Mouse (Mus musculus) ES-Bruce4 (cell line): ENCODE measurements at regions not wholly inside any gene's neighbourhood (a gene's known extent, or its start where the extent isn't known, plus 50 kb on each side); places are given as distances from the start of the nearest gene placed in this dataset.

ENCODE experiments used
- H3K27ac ChIP-seq: 2 replicates; pipeline ENCODE4 v1.5.1; 2012; ENCODE audit warnings: low read length, inconsistent platforms; ENCODE audit not compliant: insufficient read depth
- H3K27me3 ChIP-seq: 2 replicates; pipeline ENCODE4 v1.6.1; 2012; ENCODE audit warnings: mild to moderate bottlenecking, low read length, inconsistent platforms; ENCODE audit not compliant: control insufficient read depth, poor library complexity, insufficient read depth, severe bottlenecking
- H3K36me3 ChIP-seq: 2 replicates; pipeline ENCODE4 v1.6.1; 2012; ENCODE audit warnings: inconsistent platforms, mild to moderate bottlenecking, low read length, moderate library complexity; ENCODE audit not compliant: control insufficient read depth, poor library complexity, insufficient read depth, severe bottlenecking
- H3K4me1 ChIP-seq: one replicate; pipeline ENCODE4 v1.8.1; 2011; ENCODE audit warnings: low read length; ENCODE audit not compliant: control insufficient read depth, insufficient read depth
- H3K4me3 ChIP-seq: 2 replicates; pipeline ENCODE4 v1.5.1; 2011; ENCODE audit warnings: low read depth, mild to moderate bottlenecking, low read length
- H3K9ac ChIP-seq: 2 replicates; pipeline ENCODE4 v1.6.1; 2012; ENCODE audit warnings: low read depth, mild to moderate bottlenecking, inconsistent platforms; ENCODE audit not compliant: poor library complexity, severe bottlenecking
- H3K9me3 ChIP-seq: replicated peaks from 2 replicates; pipeline ENCODE4 v1.6.1; 2012; ENCODE audit warnings: mild to moderate bottlenecking, low read length, inconsistent platforms; ENCODE audit not compliant: control insufficient read depth, poor library complexity, insufficient read depth, severe bottlenecking
- CTCF ChIP-seq: IDR thresholded peaks from one replicate; pipeline ENCODE4 v1.8.1; 2011; ENCODE audit warnings: low read depth, low read length
- EP300 ChIP-seq: IDR thresholded peaks from 2 replicates; pipeline ENCODE4 v1.6.1; 2011; ENCODE audit warnings: low read depth, low read length; ENCODE audit not compliant: insufficient read depth
- POLR2A ChIP-seq: IDR thresholded peaks from one replicate; pipeline ENCODE4 v1.8.1; 2011; ENCODE audit warnings: low read length; ENCODE audit not compliant: insufficient read depth

DNA sequence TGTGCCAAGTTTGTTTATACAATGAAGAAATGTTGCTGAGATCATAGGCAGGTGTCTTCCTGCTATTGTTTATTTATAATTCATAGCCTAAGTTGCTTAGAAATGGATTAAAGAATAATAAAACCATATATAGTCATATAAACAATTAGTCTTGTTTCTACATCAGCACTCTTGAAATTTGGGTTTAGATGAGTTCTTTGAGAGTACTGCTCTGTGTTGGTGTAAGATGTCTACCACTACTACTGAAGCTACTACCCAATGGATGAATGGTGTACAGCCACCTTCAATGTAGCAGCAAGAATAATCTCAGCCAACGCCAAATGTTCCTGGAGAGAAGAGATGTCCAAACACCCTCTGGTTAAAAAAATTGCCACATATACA, 436.0 kb downstream of the Meis1 start:
- H3K4me1 ChIP-seq, result no peaks in the 10 kb centered on the region
- TF ChIP-seq EP300, result no peak
- no peak for TF ChIP-seq POLR2A
- TF ChIP-seq CTCF, result no peak
- H3K27ac ChIP-seq, result no peak overlapping the region
- no peaks in the 10 kb centered on the region for H3K36me3 ChIP-seq
- no peak overlapping the region for H3K9ac ChIP-seq
- H3K4me3 ChIP-seq, result no peak overlapping the region
- no peaks in the 10 kb centered on the region for H3K27me3 ChIP-seq
- H3K9me3 ChIP-seq, result no peaks in the 10 kb centered on the region

DNA sequence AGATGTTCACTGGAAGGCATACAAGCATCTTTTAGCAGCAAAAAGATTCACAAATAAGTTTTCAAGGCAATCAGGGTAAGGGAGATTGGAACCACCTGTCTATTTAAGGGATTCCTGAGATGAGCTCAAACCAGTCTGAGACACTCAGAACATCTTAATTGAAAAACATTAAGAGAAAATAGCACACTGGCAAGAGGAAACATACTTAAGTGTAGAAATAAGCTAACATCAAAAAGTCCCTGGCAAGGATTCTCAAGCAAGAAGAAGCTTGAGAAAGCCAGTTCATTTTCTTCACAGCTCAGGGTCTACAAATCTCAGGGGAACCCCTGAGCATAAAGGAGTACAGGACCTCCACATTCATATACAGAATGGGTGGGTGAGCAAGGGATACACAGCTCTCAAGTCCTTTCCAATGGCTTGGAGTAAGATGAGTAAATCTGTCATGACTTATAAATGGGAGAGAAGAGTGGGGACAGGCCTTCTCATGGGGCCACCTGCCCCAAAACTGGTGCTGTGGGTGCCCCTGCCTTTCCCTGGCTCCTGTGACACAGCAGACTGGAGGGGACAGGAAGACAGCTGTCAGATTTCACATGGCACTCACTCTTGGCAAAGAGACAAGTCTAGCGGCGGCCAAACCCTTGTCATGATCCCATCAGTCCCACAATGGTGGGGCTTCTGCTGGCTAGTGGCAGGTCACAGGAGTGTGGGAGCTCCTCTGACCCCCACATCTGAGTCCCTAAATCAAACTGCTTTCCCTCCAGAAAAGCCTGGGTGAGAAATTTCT, 436.6 kb downstream of the Meis1 start:
- Histone ChIP-seq H3K9ac (no peak overlapping the region), H3K4me1 (no peaks in the 10 kb centered on the region), H3K4me3 (no peak overlapping the region), H3K9me3 (no peaks in the 10 kb centered on the region), H3K27me3 (no peaks in the 10 kb centered on the region), H3K36me3 (no peaks in the 10 kb centered on the region), H3K27ac (no peak overlapping the region)
- no peak for TF ChIP-seq EP300
- no peak for TF ChIP-seq CTCF
- TF ChIP-seq POLR2A, result no peak

GRCm38 (mm10) chr11:18581078-18581800, 437.5 kb downstream of the Meis1 start:
- TF ChIP-seq POLR2A (no peak), CTCF (no peak), EP300 (no peak)
- no peak overlapping the region for H3K4me3 ChIP-seq
- no peak overlapping the region for H3K9ac ChIP-seq
- H3K36me3 ChIP-seq, result no peaks in the 10 kb centered on the region
- H3K27me3 ChIP-seq, result no peaks in the 10 kb centered on the region
- H3K27ac ChIP-seq, result no peak overlapping the region
- no peaks in the 10 kb centered on the region for H3K9me3 ChIP-seq
- no peaks in the 10 kb centered on the region for H3K4me1 ChIP-seq

- H3K4me3 ChIP-seq, result no peak overlapping the region
These were observed 447.1 kb downstream of the Meis1 start for GRCm38 (mm10) chr11:18571557-18572209.

GRCm38 (mm10) chr11:18563011-18563410, 455.8 kb downstream of the Meis1 start:
- Histone ChIP-seq H3K4me3 (no peak overlapping the region), H3K27me3 (no peaks in the 10 kb centered on the region), H3K9me3 (no peaks in the 10 kb centered on the region), H3K36me3 (no peaks in the 10 kb centered on the region), H3K9ac (no peak overlapping the region), H3K27ac (no peak overlapping the region), H3K4me1 (no peaks in the 10 kb centered on the region)
- TF ChIP-seq CTCF, result no peak
- no peak for TF ChIP-seq EP300
- no peak for TF ChIP-seq POLR2A

More at GRCm38 (mm10) chr11:18571557-18572209, 447.1 kb downstream of the Meis1 start:
- no peak overlapping the region for H3K9ac ChIP-seq
- no peaks in the 10 kb centered on the region for H3K27me3 ChIP-seq
- no peak for TF ChIP-seq EP300
- no peak for TF ChIP-seq POLR2A
- TF ChIP-seq CTCF, result no peak
- H3K9me3 ChIP-seq, result no peaks in the 10 kb centered on the region
- H3K27ac ChIP-seq, result no peak overlapping the region
- H3K4me1 ChIP-seq, result no peaks in the 10 kb centered on the region
- H3K36me3 ChIP-seq, result no peaks in the 10 kb centered on the region

DNA sequence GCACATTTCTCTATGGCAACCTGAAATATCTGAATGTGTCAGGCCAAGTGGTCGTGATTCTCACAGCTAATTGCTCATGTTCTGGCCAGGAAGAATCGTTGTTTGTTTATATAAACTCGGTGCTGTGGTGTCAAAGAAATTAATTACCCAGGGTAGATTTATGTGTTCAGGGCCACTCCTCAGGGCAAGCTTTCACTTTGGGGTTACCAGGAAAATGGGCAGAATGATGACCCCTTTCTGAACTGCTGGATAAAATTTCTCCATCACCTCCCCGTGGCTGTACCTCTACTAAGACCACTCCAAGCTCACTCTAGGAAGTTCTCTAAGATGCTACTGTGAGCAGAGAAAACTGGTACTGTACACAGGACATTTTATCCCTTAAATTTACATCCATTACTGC, 460.1 kb downstream of the Meis1 start:
- H3K4me1 ChIP-seq, result no peaks in the 10 kb centered on the region
- no peak overlapping the region for H3K9ac ChIP-seq
- no peaks in the 10 kb centered on the region for H3K27me3 ChIP-seq
- no peak overlapping the region for H3K27ac ChIP-seq
- H3K9me3 ChIP-seq, result no peaks in the 10 kb centered on the region
- no peak for TF ChIP-seq EP300
- no peak for TF ChIP-seq POLR2A
- no peak for TF ChIP-seq CTCF
- no peak overlapping the region for H3K4me3 ChIP-seq
- H3K36me3 ChIP-seq, result no peaks in the 10 kb centered on the region
